Mouse (Mus musculus) skeletal muscle tissue, adult 2 months (tissue): ENCODE measurements at regions not wholly inside any gene's neighbourhood (a gene's known extent, or its start where the extent isn't known, plus 50 kb on each side); places are given as distances from the start of the nearest gene placed in this dataset.
"Not testable (repeated sequence)": the region's sequence is repeated elsewhere in the genome, so short reads cannot be mapped to it uniquely, and the experiment has no call there.

Source experiments
- DNase-seq: peaks from one replicate; pipeline ENCODE4 v3.0.0-alpha.2; 2012; ENCODE audit warnings: low read depth, low spot score

- peak; percentile 25 for DNase-seq
Observed at GRCm38 (mm10) chr2:78418561-78419338, 449.2 kb upstream of the Ube2e3 start.

DNA sequence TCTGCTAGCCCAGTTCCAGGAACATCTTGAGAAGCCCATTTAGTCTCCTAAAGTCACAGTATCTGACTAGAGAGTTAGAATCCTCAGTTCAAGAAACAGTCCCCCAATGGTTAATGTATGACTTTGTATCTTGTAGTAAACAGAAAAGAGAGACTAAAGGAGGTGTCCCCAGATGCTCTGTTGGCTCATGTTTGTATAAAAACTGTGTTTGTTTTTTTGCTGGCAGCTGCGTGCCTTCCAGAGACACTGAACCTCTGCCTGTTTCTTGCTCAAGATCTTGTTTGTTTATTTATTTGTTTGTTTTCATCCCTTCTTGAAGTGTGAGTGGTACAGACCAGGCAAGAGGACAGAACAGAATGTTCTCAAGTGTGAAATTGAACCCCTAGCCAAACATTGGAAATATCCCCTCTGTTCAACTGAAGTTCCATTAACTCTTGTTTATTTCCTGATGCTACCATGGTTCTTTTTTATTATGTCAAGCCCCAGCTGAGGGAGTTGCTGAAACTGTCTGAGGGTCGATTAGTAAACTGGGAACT lies 451.3 kb upstream of the Ube2e3 start:
- DNase-seq: no peak

DNA sequence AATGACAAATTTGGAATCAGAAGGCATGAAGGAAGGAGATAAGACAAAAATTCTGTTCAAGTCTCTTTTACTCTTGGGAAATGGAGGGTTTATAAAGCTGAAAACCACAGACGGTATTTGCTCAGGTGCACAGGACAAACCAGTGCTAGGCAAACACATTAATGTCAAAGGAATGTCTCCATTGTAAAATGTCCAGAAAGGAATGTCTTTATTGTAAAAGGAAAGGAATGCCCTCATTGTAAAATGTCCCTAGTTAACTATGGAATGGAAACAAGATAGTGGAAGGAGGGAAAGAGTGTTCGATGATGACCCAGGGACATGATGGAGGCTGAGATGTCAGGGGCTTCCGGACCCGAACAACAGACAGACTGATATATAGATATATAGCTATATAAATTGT lies 454.9 kb upstream of the Ube2e3 start:
- DNase-seq: no peak

- DNase-seq: no peak
Observed at GRCm38 (mm10) chr2:78403890-78404289, 457.7 kb upstream of the Cwc22 start.

GRCm38 (mm10) chr2:78399236-78399635 lies 453.1 kb upstream of the Cwc22 start:
- DNase-seq: no peak

GRCm38 (mm10) chr2:78396924-78397323 lies 450.7 kb upstream of the Cwc22 start:
- DNase-seq: no peak

DNA sequence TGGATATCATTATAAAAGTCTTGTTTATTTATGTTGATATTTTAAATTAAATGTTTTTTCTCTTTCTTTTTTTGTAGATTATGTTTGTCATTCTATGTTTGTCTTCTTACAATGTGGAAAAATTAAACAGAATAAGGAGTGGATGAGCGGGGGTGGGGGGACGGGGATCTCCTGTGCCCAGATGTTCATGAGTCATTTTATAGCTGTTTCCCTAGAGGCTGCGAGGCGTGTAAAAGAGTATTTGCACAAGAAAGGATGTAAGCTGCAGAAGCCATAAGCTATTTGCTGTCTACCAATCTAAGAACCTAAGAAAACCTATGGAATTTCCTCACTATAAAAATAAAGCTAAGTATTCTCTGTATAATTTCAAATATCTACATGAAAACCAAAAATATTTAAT lies 446.9 kb upstream of the Cwc22 start:
- no peak for DNase-seq

DNA sequence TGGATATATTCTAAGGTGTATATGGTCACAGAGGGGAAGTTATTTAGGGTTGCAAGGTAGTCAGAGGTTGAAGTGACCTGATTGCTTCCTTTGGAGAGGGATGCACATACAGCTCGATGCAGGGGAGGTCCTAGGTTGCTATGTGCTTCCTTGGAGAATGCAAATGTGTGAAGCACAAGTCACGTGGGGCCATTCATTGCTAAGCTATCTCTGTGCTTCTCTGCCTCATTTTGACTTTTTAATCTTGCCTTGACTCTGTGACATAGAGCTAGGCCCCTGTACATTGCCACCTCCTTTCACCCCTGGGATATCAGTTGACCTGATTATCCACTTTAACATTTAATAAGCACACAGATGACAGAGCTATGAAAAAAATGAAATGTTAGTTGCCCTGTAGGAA lies 446.2 kb upstream of the Cwc22 start:
- no peak for DNase-seq

DNA sequence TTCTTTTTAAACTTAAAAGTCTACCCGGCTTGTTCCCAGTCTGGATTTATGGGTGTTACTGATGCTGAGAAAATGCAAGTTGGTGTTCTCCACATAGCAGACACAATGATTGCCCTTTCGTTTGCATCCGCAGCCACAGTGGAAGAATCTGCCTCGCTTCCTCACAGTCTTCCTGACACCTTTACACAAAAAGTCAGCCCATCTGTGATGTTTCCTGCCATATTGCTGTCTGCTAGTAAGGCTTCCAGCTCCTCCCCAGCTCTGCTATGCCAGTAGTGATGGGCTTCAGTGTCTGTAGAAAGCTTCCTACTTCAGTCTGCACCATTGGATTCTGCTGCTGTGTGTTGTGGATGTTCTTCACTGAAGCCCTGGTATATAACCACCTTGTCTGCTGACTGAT lies 441.8 kb upstream of the Cwc22 start:
- no peak for DNase-seq

- DNase-seq: no peak
Observed at GRCm38 (mm10) chr2:78381234-78381633, 435.1 kb upstream of the Cwc22 start.

- DNase-seq: peak; percentile 15
Observed at GRCm38 (mm10) chr2:78331736-78332475, 385.7 kb upstream of the Cwc22 start.

GRCm38 (mm10) chr2:78326091-78326490 lies 379.9 kb upstream of the Cwc22 start:
- DNase-seq: no peak

GRCm38 (mm10) chr2:78322216-78322965 lies 376.2 kb upstream of the Cwc22 start:
- DNase-seq: no peak

DNA sequence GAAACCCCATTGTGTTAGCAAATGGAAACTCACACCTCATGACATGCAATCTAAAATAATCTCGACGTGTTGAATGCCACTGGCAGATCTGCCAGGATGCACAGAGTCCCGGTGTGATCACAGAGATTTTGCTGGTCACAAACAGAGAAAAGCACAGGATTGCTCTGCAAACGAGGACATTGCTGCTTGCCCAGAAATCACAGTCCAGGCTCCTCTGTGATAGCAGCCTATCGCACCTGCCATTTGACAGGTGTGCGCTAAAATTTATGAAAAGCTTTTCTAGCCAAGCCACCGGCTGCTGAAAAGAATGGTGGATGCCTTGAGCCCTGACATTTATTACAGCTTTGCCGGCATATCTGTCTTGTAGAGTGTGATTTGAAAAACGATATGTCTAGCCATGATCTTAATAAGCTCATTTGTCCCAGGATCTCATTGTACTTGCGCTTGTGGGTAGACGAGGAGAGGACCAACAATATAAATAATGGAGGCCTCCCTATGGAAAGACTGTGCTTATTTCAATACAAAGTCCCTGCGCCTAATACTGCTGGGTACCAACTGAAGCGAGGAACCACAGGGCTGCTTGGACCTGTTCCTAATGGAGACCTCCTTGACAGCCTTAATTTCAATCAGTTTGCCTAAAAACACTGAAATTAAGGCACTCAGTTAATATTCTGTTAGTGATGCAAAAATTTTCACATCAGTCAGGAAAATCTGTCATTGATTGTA lies 365.8 kb upstream of the Cwc22 start:
- no peak for DNase-seq

GRCm38 (mm10) chr2:78309361-78309760 lies 363.2 kb upstream of the Cwc22 start:
- DNase-seq: no peak

DNA sequence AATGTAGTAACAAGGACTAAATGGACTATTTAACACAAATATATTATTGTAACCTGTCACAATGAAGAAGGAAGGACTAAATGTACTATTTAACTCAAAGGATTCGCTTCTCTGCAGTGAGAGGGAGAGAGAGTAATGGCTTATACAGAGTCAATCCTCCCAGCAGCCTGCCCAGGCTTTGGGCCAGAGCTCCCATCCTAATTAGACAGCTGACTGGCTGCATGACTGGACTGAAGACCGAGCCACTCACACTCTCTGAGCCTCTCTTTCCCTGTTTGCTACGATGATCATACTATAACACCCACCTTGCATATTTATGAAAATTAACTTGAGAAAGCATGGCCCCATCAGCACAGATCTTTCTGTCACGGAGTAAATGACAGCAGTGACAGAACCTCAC lies 360.7 kb upstream of the Cwc22 start:
- no peak for DNase-seq

DNA sequence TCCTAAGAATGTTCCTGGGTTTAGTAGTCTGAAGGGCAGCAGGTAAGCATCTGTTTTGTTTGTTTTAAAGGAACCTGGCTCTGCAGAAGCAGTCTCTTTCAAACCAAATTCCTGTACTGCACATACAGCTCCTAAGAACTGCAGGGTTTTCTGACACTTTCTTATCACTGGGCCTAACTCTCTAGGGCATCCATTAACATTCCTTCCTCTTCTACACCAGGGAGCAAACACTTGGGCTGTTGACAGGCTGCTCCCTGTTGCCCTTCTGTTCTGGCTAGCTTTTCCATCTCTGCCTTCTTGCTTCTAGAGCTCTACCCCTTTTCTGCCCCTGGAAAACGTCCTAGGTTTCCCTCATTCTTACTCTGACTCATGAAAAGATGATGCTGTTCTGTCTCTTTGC lies 345.5 kb upstream of the Cwc22 start:
- no peak for DNase-seq

DNA sequence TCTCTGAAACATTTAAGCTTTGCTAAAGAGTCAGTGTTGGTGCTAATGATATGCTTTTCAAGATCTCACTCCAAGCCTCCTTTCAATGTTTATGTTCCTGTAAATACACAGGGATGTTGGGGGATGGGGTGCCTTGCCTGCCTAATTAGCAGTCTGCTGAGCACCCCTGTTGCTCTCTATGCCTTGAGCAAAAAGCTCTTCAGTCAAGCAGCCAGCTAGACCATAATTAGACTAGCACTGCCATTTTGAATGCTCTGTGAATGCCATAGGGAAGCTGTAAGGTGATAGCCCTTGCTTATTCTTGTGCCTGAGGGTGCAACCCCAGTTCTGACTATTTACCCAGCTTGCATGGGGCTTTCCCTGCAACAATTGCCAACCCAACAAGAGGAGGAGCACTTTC lies 338.6 kb upstream of the Cwc22 start:
- DNase-seq: no peak

DNA sequence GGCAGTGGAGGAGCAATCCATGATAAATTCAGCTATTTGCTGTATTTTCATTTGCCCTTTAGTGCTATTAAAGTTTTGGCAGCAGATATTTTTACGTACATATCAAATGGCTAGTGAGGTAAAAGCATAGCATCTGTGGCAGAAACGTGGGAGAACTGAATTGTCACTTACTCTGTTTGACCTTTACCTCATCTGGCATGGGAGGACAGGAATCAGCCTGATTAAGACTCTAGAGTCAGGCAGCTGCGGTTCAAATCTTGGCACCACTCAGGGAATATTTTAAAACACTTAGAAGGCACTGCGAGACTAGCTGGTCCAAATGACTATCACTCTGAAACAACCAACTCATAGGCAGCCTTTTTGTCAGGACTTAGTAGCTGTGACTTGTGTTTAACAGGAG lies 337.4 kb upstream of the Cwc22 start:
- DNase-seq: no peak

GRCm38 (mm10) chr2:78281846-78282245 lies 335.7 kb upstream of the Cwc22 start:
- DNase-seq: not testable (repeated sequence)

DNA sequence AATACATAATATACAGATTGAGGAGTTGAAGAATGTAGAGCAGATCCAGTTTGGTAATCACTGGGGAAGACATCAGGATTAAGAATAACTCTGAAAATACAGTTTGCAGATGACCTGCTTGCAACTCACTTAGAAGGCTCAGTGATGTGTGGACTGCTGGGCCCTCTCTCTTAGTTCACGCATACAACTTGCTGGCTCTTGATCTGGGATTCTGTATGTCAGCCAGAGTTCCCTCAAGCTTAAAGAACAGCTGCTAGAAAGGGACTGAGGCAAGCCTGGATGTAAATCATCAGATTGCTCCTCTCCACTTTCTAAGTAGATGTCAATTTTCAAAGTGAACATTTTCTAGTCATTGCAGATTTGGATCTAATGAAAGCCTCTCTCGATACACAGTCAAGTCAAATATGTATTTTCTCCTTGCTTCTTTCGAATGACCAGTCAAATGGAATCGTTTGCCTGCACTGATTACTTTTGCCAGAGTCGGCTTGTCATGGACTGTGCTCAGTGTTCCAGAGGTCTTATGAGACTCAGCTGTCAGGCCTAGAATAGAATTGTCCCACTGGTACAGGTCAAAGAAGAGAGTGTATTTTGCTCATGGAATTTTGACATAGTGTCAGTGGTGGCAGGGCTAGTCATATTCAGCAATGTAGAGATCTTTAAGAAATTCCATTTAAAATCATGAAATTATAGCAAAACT lies 334.2 kb upstream of the Cwc22 start:
- DNase-seq: peak; percentile 29
